Mouse (Mus musculus) heart, embryonic 10.5 days (tissue): ENCODE results near the gene Cyb5d2. TPM values are rescaled to one million over a fixed set of nuclear protein-coding genes. Genes with fewer than 3 reads are reported as not detected.

Experiments used
- DNase-seq: peaks from one replicate; pipeline ENCODE4 v3.0.0-alpha.2; 2017; ENCODE audit warnings: low spot score
- H3K27ac ChIP-seq: fragments of 300-500 bp; sonication (generic); 2 replicates; pipeline ENCODE4 v1.5.1; 2016; ENCODE audit warnings: mild to moderate bottlenecking
- H3K27me3 ChIP-seq: fragments of 300-500 bp; sonication (generic); 2 replicates; pipeline ENCODE4 v1.6.1; 2016; ENCODE audit warnings: mild to moderate bottlenecking; ENCODE audit not compliant: poor library complexity, insufficient read depth, severe bottlenecking
- H3K36me3 ChIP-seq: fragments of 300-500 bp; sonication (generic); 2 replicates; pipeline ENCODE4 v1.6.1; 2016; ENCODE audit warnings: mild to moderate bottlenecking, moderate library complexity
- H3K4me1 ChIP-seq: fragments of 300-500 bp; sonication (generic); 2 replicates; pipeline ENCODE4 v1.6.1; 2016; ENCODE audit warnings: mild to moderate bottlenecking
- H3K4me3 ChIP-seq: fragments of 300-500 bp; sonication (generic); 2 replicates; pipeline ENCODE4 v1.5.1; 2016; ENCODE audit warnings: mild to moderate bottlenecking, moderate library complexity
- H3K9me3 ChIP-seq: fragments of 300-500 bp; sonication (generic); 2 replicates; pipeline ENCODE4 v1.6.1; 2016; ENCODE audit warnings: mild to moderate bottlenecking, moderate library complexity
- WGBS: fragments of 180-500 bp; shearing (Covaris S2); methylation state at CpG from one replicate; pipeline ENCODE4 v1.1.7; 2016; 5-methylcytosine and 5-hydroxymethylcytosine counted together
- polyA plus RNA-seq: library from polyadenylated mRNA; unstranded; fragments of >200 nt; fragmentation: Nextera tagmentation; extraction: Ambion mirVana; gene quantifications from 2 replicates; pipeline ENCODE4 v1.2.1, GENCODE M21; 2016

Gene Cyb5d2
- 4.6 and 6.0 TPM in 2 replicates for polyA plus RNA-seq

DNA sequence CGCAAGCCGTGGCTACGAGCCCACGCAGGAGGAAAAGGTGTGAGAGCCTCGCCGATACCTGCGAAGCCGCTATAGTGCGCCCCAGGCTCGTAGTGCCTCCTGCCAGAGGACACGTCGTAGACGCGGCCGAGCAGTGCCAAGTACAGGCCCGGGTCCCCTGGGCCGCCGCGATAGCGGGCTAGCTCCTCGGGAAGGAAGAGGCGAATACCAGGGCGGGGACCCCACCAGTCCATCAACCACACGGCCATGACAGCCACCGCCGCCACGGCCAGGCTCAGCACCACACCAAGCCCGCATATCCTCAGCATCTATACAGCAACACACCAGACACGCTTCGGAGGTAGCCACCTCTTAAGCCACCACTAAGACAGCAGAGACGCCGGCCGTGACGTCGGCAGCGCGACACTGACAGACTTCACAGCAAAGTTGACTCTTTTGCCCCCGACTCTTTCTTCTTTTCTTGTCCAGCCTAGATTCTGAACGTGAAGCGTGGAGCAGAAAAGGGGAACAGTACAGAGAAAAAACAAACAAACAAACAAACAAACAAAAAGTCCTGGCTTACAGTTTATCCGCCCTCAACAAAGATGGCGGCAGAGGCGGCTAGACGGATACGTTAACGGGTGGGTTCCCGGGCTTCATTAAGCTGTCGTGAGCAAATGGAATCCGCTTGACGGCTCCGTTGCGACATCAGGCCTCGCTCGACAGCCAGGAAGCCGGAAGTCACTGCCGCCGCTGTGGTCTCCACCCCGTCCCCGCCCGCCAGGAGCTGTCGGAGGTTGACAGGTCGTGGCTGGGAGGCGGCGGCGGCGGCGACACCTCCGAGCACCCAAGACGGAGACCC lies at the start of gene Cyb5d2, which contains the start of gene Zzef1:
Cyb5d2 (minus strand) TSS at position 688 of the 841 bp plus-strand sequence.
Zzef1 (plus strand) TSS at position 772 of the 841 bp plus-strand sequence.
- Histone ChIP-seq H3K9me3 (no peaks in the 10 kb centered on the region), H3K4me1 (peaks cover 5% of the 10 kb centered on the region), H3K27me3 (no peaks in the 10 kb centered on the region), H3K27ac (peak within 1 kb of the TSS; percentile 93), H3K36me3 (no peaks in the 10 kb centered on the region), H3K4me3 (peak within 1 kb of the TSS; percentile 98)
- WGBS, result under 1% methylated on average over 69 of the region's 69 CpGs
- peak; percentile 98 for DNase-seq

- 72% methylated on average over 2 of the region's 2 CpGs for WGBS
Measured at GRCm38 (mm10) chr11:72845526-72845925, 49.6 kb upstream of the Cyb5d2 start.

DNA sequence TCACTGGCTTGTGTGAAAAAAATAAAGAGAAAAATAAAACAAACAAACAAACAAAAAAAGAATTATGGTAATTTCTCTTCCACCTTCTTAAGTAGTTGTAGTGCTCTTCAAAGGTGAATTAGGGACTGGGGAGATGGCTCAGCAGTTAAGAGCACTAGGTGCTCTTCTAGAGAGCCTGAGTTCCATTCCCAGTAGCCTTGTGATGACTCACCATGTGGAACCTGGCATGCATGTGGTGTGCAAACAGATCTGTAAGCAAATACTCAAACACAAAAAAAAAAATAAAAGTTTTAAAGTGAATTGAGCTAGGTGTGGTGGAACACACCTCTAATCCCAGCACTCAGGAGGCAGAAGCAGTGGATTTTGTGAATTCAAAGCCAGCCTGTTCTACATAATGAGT lies 47.6 kb upstream of the Cyb5d2 start:
- no peak for DNase-seq
- Histone ChIP-seq H3K4me3 (no peak overlapping the region), H3K9me3 (no peaks in the 10 kb centered on the region), H3K27me3 (no peaks in the 10 kb centered on the region), H3K4me1 (0 out of 2 replicates have a peak, but pooled peaks cover 5% of the 10 kb centered on the region), H3K36me3 (peaks cover 40% of the 10 kb centered on the region), H3K27ac (no peak overlapping the region)

More at GRCm38 (mm10) chr11:72845526-72845925, 49.6 kb upstream of the Cyb5d2 start:
- no peaks in the 10 kb centered on the region for H3K9me3 ChIP-seq
- no peak overlapping the region for H3K27ac ChIP-seq
- no peak overlapping the region for H3K4me3 ChIP-seq
- peaks cover 45% of the 10 kb centered on the region for H3K36me3 ChIP-seq
- H3K27me3 ChIP-seq, result no peaks in the 10 kb centered on the region
- H3K4me1 ChIP-seq, result 0 out of 2 replicates have a peak, but pooled peaks cover 5% of the 10 kb centered on the region
- DNase-seq, result peak; percentile 69

GRCm38 (mm10) chr11:72842731-72843130 lies 46.8 kb upstream of the Cyb5d2 start:
- Histone ChIP-seq H3K36me3 (peaks cover 32% of the 10 kb centered on the region), H3K9me3 (no peaks in the 10 kb centered on the region), H3K4me3 (no peak overlapping the region), H3K27me3 (no peaks in the 10 kb centered on the region), H3K4me1 (0 out of 2 replicates have a peak, but pooled peaks cover 5% of the 10 kb centered on the region), H3K27ac (no peak overlapping the region)
- WGBS, result 85% methylated on average over 3 of the region's 3 CpGs
- DNase-seq, result no peak

DNA sequence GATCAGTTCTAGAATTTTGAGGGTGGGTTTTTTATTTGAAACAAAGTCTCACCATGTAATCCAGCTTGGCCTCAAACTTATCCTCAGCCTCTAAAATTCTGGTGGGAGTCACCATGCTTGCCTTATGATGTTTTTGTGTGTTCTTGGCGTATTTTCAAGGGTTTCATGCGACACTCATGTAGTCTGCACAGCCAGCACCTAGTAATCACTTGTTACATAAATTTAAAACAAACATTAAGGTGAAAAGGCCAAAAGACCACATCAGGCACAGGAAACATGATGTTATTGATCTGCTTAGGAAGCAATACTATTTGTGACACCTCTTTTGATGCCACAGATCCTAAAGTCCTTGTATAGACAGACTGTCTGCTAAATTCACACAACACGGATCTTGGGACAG lies 33.9 kb upstream of the Cyb5d2 start:
- Histone ChIP-seq H3K27me3 (no peaks in the 10 kb centered on the region), H3K4me1 (no peaks in the 10 kb centered on the region), H3K27ac (no peak overlapping the region), H3K9me3 (no peaks in the 10 kb centered on the region), H3K36me3 (peaks cover 58% of the 10 kb centered on the region), H3K4me3 (no peak overlapping the region)
- no peak for DNase-seq
- WGBS, result 84% methylated on average over 3 of the region's 3 CpGs

DNA sequence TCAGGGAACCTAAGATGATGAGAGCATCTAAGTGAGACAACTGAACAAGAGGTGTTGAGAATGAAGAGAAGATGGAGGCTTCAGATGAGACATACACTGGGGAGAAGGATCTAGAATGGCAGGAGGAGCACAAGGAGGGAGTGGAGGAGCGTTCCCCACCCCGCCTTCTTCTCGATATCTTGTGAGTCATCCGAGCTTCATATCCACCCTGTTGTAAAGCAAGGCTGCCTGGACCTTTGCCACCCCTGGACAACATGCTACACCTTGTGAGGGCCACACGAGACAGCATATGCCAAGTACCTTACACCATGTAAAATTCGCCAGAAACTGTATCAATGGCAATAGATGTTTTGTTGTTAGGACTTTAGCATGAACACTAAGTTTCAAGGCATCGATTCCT lies 25.1 kb upstream of the Cyb5d2 start:
- Histone ChIP-seq H3K4me3 (no peak overlapping the region), H3K9me3 (no peaks in the 10 kb centered on the region), H3K4me1 (no peaks in the 10 kb centered on the region), H3K27ac (no peak overlapping the region), H3K36me3 (peaks cover 44% of the 10 kb centered on the region), H3K27me3 (no peaks in the 10 kb centered on the region)
- peak; percentile 51 for DNase-seq
- 86% methylated on average over 7 of the region's 7 CpGs for WGBS

GRCm38 (mm10) chr11:72818067-72818466 lies 22.1 kb upstream of the Cyb5d2 start:
- DNase-seq, result peak; percentile 28
- 89% methylated on average over 7 of the region's 7 CpGs for WGBS
- no peak overlapping the region for H3K27ac ChIP-seq
- H3K27me3 ChIP-seq, result no peaks in the 10 kb centered on the region
- H3K4me3 ChIP-seq, result no peak overlapping the region
- H3K9me3 ChIP-seq, result no peaks in the 10 kb centered on the region
- no peaks in the 10 kb centered on the region for H3K4me1 ChIP-seq
- peaks cover 21% of the 10 kb centered on the region for H3K36me3 ChIP-seq

- no peak for DNase-seq
- Histone ChIP-seq H3K27me3 (no peaks in the 10 kb centered on the region), H3K4me1 (no peaks in the 10 kb centered on the region), H3K27ac (no peak overlapping the region), H3K36me3 (peaks cover 11% of the 10 kb centered on the region), H3K9me3 (no peaks in the 10 kb centered on the region), H3K4me3 (no peak overlapping the region)
- 86% methylated on average over 1 of the region's 1 CpGs for WGBS
Measured at GRCm38 (mm10) chr11:72816859-72817258, 20.9 kb upstream of the Cyb5d2 start.

- Histone ChIP-seq H3K4me1 (no peaks in the 10 kb centered on the region), H3K36me3 (peaks cover 4% of the 10 kb centered on the region), H3K27ac (no peak overlapping the region), H3K27me3 (no peaks in the 10 kb centered on the region), H3K9me3 (no peaks in the 10 kb centered on the region), H3K4me3 (no peak overlapping the region)
- DNase-seq, result no peak
- WGBS, result 73% methylated on average over 2 of the region's 2 CpGs
Measured at GRCm38 (mm10) chr11:72814188-72814587, 18.2 kb upstream of the Cyb5d2 start.

DNA sequence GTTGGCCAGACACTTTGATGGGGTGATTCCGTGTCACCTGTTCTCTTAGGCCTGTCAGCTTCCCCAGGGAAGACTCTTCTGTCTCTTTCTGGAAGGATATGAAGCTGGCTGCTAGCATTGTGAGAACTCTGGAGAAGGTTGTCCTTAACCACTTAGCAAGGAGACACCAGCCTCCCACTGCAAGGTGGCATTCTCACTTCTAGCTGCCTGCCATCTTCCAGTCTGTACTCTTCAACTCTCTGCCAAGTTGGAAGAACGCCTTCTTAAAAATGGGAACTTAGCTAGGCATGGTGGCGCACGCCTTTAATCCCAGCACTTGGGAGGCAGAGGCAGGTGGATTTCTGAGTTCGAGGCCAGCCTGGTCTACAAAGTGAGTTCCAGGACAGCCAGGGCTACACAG lies 17.7 kb upstream of the Cyb5d2 start:
- Histone ChIP-seq H3K9me3 (no peaks in the 10 kb centered on the region), H3K4me3 (no peak overlapping the region), H3K36me3 (no peaks in the 10 kb centered on the region; the same call in 1 of the 2 replicates), H3K27ac (no peak overlapping the region), H3K4me1 (no peaks in the 10 kb centered on the region), H3K27me3 (no peaks in the 10 kb centered on the region)
- DNase-seq, result no peak
- 93% methylated on average over 5 of the region's 5 CpGs for WGBS

DNA sequence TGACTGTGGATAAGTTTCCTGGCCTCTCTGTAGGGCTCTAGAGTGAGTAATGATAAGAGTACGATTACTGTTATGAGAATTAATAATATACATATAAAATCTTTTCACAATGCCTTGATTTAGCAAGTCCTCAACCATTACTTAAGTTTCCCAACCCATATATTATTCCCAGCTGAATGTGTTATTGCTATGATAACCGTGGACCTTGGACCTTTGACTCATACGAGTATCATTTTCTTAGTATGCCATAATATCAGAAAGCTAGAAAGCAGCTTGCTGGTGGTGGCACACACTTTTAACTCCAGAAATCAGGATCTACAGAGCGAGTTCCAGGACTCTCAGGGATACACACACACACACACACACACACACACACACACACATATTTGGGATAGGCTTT lies 12.1 kb upstream of the Cyb5d2 start:
- 82% methylated on average over 4 of the region's 4 CpGs for WGBS
- H3K27ac ChIP-seq, result no peak overlapping the region
- H3K4me1 ChIP-seq, result peaks cover 14% of the 10 kb centered on the region
- DNase-seq, result no peak
- no peak overlapping the region for H3K4me3 ChIP-seq
- no peaks in the 10 kb centered on the region for H3K9me3 ChIP-seq
- no peaks in the 10 kb centered on the region for H3K27me3 ChIP-seq
- no peaks in the 10 kb centered on the region for H3K36me3 ChIP-seq

- Histone ChIP-seq H3K4me1 (peaks cover 16% of the 10 kb centered on the region), H3K36me3 (no peaks in the 10 kb centered on the region), H3K9me3 (no peaks in the 10 kb centered on the region), H3K27me3 (no peaks in the 10 kb centered on the region), H3K27ac (no peak overlapping the region), H3K4me3 (no peak overlapping the region)
- 84% methylated on average over 2 of the region's 2 CpGs for WGBS
- DNase-seq, result no peak
Measured at GRCm38 (mm10) chr11:72806556-72806955, 10.6 kb upstream of the Cyb5d2 start.

- Histone ChIP-seq H3K36me3 (no peaks in the 10 kb centered on the region), H3K4me1 (peaks cover 16% of the 10 kb centered on the region), H3K27me3 (no peaks in the 10 kb centered on the region), H3K27ac (no peak overlapping the region), H3K9me3 (no peaks in the 10 kb centered on the region), H3K4me3 (no peak overlapping the region)
- DNase-seq, result no peak
- 84% methylated on average over 3 of the region's 3 CpGs for WGBS
Measured at GRCm38 (mm10) chr11:72805232-72805631, 9.3 kb upstream of the Cyb5d2 start.
